Mouse (Mus musculus) embryonic stem cell, embryonic (primary cell): ENCODE measurements at regions not wholly inside any gene's neighbourhood (a gene's known extent, or its start where the extent isn't known, plus 50 kb on each side); places are given as distances from the start of the nearest gene placed in this dataset.

ENCODE experiments used
- CTCF ChIA-PET, 4 experiments: fragments of 300-600 bp in 2 of 4; fragments of 350-600 bp in 2 of 4; sonication (Branson Sonifier 250); formaldehyde crosslinking; loops; one replicate each; lab custom pipeline; 2022; ENCODE audit warnings: inconsistent platforms in 2 of 4; lab: Charles Lee
- POLR2A ChIA-PET, 4 experiments: fragments of 300-600 bp in 2 of 4; fragments of 350-600 bp in 2 of 4; sonication (Branson Sonifier 250); formaldehyde crosslinking; loops; one replicate each; lab custom pipeline; 2022; ENCODE audit warnings: antibody characterized with exemption in 4 of 4, inconsistent platforms in 1 of 4; lab: Charles Lee

GRCm38 (mm10) chr16:75487915-75488314 lies 97.9 kb downstream of the Lipi start:
- ChIA-PET POLR2A (no interaction called here), CTCF (no interaction called here)

GRCm38 (mm10) chr16:75483878-75484277 lies 102.0 kb downstream of the Lipi start:
- ChIA-PET CTCF (no interaction called here), POLR2A (no interaction called here)

GRCm38 (mm10) chr16:75465420-75465975 lies 120.4 kb downstream of the Lipi start:
- ChIA-PET CTCF (no interaction called here), POLR2A (no interaction called here)

GRCm38 (mm10) chr16:75462136-75462535 lies 123.7 kb downstream of the Lipi start:
- ChIA-PET CTCF (no interaction called here), POLR2A (no interaction called here)

- POLR2A ChIA-PET = interaction anchor here in 2 of 4 experiments (0.5 kb wide), 2 partner anchors 158 to 1714 kb away, joined by 3 to 6 read pairs; no protein-coding TSS in a partner anchor
- CTCF ChIA-PET = interaction anchor here in 1 of 4 experiments (0.6 kb wide), 1 partner anchor 281 kb away, joined by 6 read pairs; no protein-coding TSS in a partner anchor
Measured at GRCm38 (mm10) chr16:75446901-75447514, 138.9 kb downstream of the Lipi start.

- ChIA-PET CTCF (no interaction called here), POLR2A (no interaction called here)
Measured at GRCm38 (mm10) chr16:75439296-75439695, 146.6 kb downstream of the Lipi start.

GRCm38 (mm10) chr16:75433227-75433626 lies 152.6 kb downstream of the Lipi start:
- ChIA-PET POLR2A (no interaction called here), CTCF (no interaction called here)

GRCm38 (mm10) chr16:75384526-75385222 lies 201.2 kb downstream of the Lipi start:
- POLR2A ChIA-PET = no interaction called here
- CTCF ChIA-PET = no interaction called here

- CTCF ChIA-PET = no interaction called here
- POLR2A ChIA-PET = no interaction called here
Measured at GRCm38 (mm10) chr16:75381191-75381590, 204.7 kb downstream of the Lipi start.

- ChIA-PET POLR2A (no interaction called here), CTCF (no interaction called here)
Measured at GRCm38 (mm10) chr16:75369700-75370099, 216.2 kb downstream of the Lipi start.

GRCm38 (mm10) chr16:75366727-75367126 lies 219.1 kb downstream of the Lipi start:
- ChIA-PET CTCF (no interaction called here), POLR2A (no interaction called here)

- ChIA-PET CTCF (interaction anchor here in 1 of 4 experiments (0.6 kb wide), 1 partner anchor 68 kb away, joined by 3 read pairs; no protein-coding TSS in a partner anchor), POLR2A (no interaction called here)
Measured at GRCm38 (mm10) chr16:75365361-75365994, 220.4 kb downstream of the Lipi start.

GRCm38 (mm10) chr16:75362095-75362494 lies 223.8 kb downstream of the Lipi start:
- ChIA-PET CTCF (interaction anchor here in 1 of 4 experiments (0.6 kb wide), 1 partner anchor 522 kb away, joined by 3 read pairs; no protein-coding TSS in a partner anchor), POLR2A (no interaction called here)

- ChIA-PET POLR2A (interaction anchor here in 1 of 4 experiments (0.6 kb wide), 1 partner anchor 12 kb away, joined by 3 read pairs; no protein-coding TSS in a partner anchor), CTCF (no interaction called here)
Measured at GRCm38 (mm10) chr16:75360791-75361190, 225.1 kb downstream of the Lipi start.

GRCm38 (mm10) chr16:75353394-75353793 lies 232.5 kb downstream of the Lipi start:
- ChIA-PET POLR2A (no interaction called here), CTCF (no interaction called here)

GRCm38 (mm10) chr16:75344201-75344927 lies 241.5 kb downstream of the Lipi start:
- POLR2A ChIA-PET = interaction anchor here in 1 of 4 experiments (0.6 kb wide), 1 partner anchor 235 kb away, joined by 3 read pairs; no protein-coding TSS in a partner anchor
- CTCF ChIA-PET = no interaction called here

GRCm38 (mm10) chr16:75343028-75343901 lies 242.6 kb downstream of the Lipi start:
- ChIA-PET CTCF (no interaction called here), POLR2A (no interaction called here)

GRCm38 (mm10) chr16:75334228-75334627 lies 251.6 kb downstream of the Lipi start:
- ChIA-PET CTCF (no interaction called here), POLR2A (interaction anchor here in 1 of 4 experiments (0.7 kb wide), 1 partner anchor 272 kb away, joined by 7 read pairs; no protein-coding TSS in a partner anchor)
